Mouse (Mus musculus) frontal cortex, postnatal 10 days (tissue): ENCODE results near the gene Eno2.

ENCODE experiments used
- DNase-seq, 2 experiments: peaks; one replicate each; pipeline ENCODE4 v3.0.0; 2022; ENCODE audit warnings: low spot score in 2 of 2, mixed read lengths in 1 of 2

Gene Eno2

GRCm38 (mm10) chr6:124740211-124740887, 29.1 kb downstream of the Eno2 start:
- no peak for DNase-seq

GRCm38 (mm10) chr6:124739231-124739796, 30.2 kb downstream of the Eno2 start:
- no peak for DNase-seq

GRCm38 (mm10) chr6:124738511-124739023, 30.9 kb downstream of the Eno2 start, which contains the start of gene Ptpn6:
TSS of gene Ptpn6 (minus strand) at chr6:124738714.
- DNase-seq, result no peak

GRCm38 (mm10) chr6:124737040-124737439, 32.4 kb downstream of the Eno2 start:
- no peak for DNase-seq

GRCm38 (mm10) chr6:124734417-124734816, 35.1 kb downstream of the Eno2 start:
- no peak for DNase-seq

- DNase-seq, result no peak
Measured at GRCm38 (mm10) chr6:124732476-124733370, 36.8 kb downstream of the Eno2 start.

- DNase-seq, result no peak
Measured at GRCm38 (mm10) chr6:124731038-124731437, 38.4 kb downstream of the Eno2 start.

- DNase-seq, result no peak
Measured at GRCm38 (mm10) chr6:124729850-124730705, 39.4 kb downstream of the Eno2 start.

GRCm38 (mm10) chr6:124728621-124729020, 40.9 kb downstream of the Eno2 start:
- DNase-seq, result no peak

- no peak for DNase-seq
Measured at GRCm38 (mm10) chr6:124724472-124724871, 45.0 kb downstream of the Eno2 start.

- DNase-seq, result no peak
Measured at GRCm38 (mm10) chr6:124723541-124723940, 45.9 kb downstream of the Eno2 start.

GRCm38 (mm10) chr6:124722876-124723473, 46.5 kb downstream of the Eno2 start:
- DNase-seq, result no peak

- DNase-seq, result no peak
Measured at GRCm38 (mm10) chr6:124720904-124721303, 48.6 kb downstream of the Eno2 start.

GRCm38 (mm10) chr6:124719354-124719978, 50.0 kb downstream of the Eno2 start:
- no peak for DNase-seq

GRCm38 (mm10) chr6:124718703-124719102, 50.8 kb downstream of the Eno2 start:
- no peak for DNase-seq

- DNase-seq, result no peak
Measured at GRCm38 (mm10) chr6:124717968-124718367, 51.5 kb downstream of the Eno2 start.

- no peak for DNase-seq
Measured at GRCm38 (mm10) chr6:124716864-124717490, 52.5 kb downstream of the Eno2 start.

GRCm38 (mm10) chr6:124712918-124713317, 56.6 kb downstream of the Eno2 start:
- no peak for DNase-seq

- DNase-seq, result peak; percentile 96 to 97
Measured at GRCm38 (mm10) chr6:124711824-124712782, 57.4 kb downstream of the Eno2 start, which contains the start of the genes Emg1 and Phb2. TSS of gene Emg1 (minus strand) at chr6:124712178. TSS of gene Phb2 (plus strand) at chr6:124712336.
